Mouse (Mus musculus) forebrain, postnatal 0 days (tissue): ENCODE data around the gene Lmod1. TPM values are rescaled to one million over a fixed set of nuclear protein-coding genes. Genes with fewer than 3 reads are reported as not detected.

ENCODE experiments used
- ATAC-seq: fragments of 200-750 bp; cut with Nextera tagmentation; 2 replicates; pipeline ENCODE4 v1.8.0; 2017; ENCODE audit warnings: mild to moderate bottlenecking, moderate library complexity
- DNase-seq: peaks from one replicate; pipeline ENCODE4 v3.0.0-alpha.2; 2015
- H3K27ac ChIP-seq: fragments of 300-500 bp; sonication (generic); 2 replicates; pipeline ENCODE4 v1.5.1; 2014; ENCODE audit warnings: low read depth, mild to moderate bottlenecking, antibody characterized with exemption, low read length, moderate library complexity, mixed read lengths
- H3K27me3 ChIP-seq: fragments of 300-500 bp; sonication (generic); 2 replicates; pipeline ENCODE4 v1.6.1; 2014; ENCODE audit warnings: mild to moderate bottlenecking, low read length, mixed read lengths; ENCODE audit not compliant: insufficient read depth
- H3K36me3 ChIP-seq: fragments of 300-500 bp; sonication (generic); 2 replicates; pipeline ENCODE4 v1.6.1; 2014; ENCODE audit warnings: mild to moderate bottlenecking, moderate library complexity; ENCODE audit not compliant: insufficient read depth
- H3K4me1 ChIP-seq: fragments of 300-500 bp; sonication (generic); 2 replicates; pipeline ENCODE4 v1.6.1; 2014; ENCODE audit warnings: antibody characterized with exemption; ENCODE audit not compliant: insufficient read depth
- H3K4me2 ChIP-seq: fragments of 300-500 bp; sonication (generic); 2 replicates; pipeline ENCODE4 v1.6.1; 2014; ENCODE audit warnings: low read depth, mild to moderate bottlenecking, moderate library complexity
- H3K4me3 ChIP-seq: fragments of 300-500 bp; sonication (generic); 2 replicates; pipeline ENCODE4 v1.5.1; 2014; ENCODE audit warnings: low read depth, low read length, mixed read lengths
- H3K9ac ChIP-seq: fragments of 300-500 bp; sonication (generic); 2 replicates; pipeline ENCODE4 v1.6.1; 2014; ENCODE audit warnings: mild to moderate bottlenecking
- H3K9me3 ChIP-seq: fragments of 300-500 bp; sonication (generic); 2 replicates; pipeline ENCODE4 v1.6.1; 2016; ENCODE audit warnings: low read length
- CTCF ChIP-seq: sonication (generic); IDR thresholded peaks from 2 replicates; pipeline ENCODE4 v1.5.1; 2016; ENCODE audit warnings: antibody characterized with exemption, control low read depth, low read depth
- WGBS: fragments of 180-500 bp; shearing (Covaris S2); extraction: QIAGEN DNeasy Blood & Tissue Kit; methylation state at CpG from one replicate; pipeline ENCODE4 v1.1.7; 2014; 5-methylcytosine and 5-hydroxymethylcytosine counted together
- polyA plus RNA-seq: library from polyadenylated mRNA; unstranded; fragments of >200 nt; fragmentation: Nextera tagmentation; extraction: Ambion mirVana; gene quantifications from 2 replicates; pipeline ENCODE4 v1.2.1, GENCODE M21; 2015
- total RNA-seq: library from RNA; depleted of rRNA; stranded (reverse); fragments of >200 nt; gene quantifications from 2 replicates; pipeline ENCODE4 v1.2.3, GENCODE M21; 2014

Gene Lmod1
- total and polyA plus RNA-seq, 2 experiments from 2014 or later: 0.21 to 0.52 TPM

DNA sequence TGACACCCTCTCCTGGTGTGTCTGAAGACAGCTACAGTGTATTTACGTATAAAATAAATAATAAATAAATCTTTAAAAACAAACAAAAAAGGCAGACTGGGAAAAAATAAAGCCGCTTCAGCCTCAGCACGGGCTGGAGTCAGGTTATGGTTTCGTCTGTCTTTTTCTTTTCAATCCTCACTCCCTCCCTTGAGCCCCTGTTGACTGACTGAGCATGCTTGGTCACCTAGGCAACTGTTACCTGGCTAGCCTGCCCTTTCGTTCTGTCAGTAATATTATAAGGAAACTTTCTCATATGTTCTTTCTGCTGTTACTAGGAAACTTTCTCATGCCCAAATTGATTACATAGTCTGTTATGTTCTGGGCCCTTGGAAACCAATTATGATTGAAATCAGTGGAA, 33.7 kb upstream of the Lmod1 start:
- no peaks in the 10 kb centered on the region for H3K27me3 ChIP-seq
- 67% methylated on average over 5 of the region's 5 CpGs for WGBS
- no peak overlapping the region for H3K27ac ChIP-seq
- TF ChIP-seq CTCF: no peak
- no peak overlapping the region for H3K4me3 ChIP-seq
- no peak overlapping the region for H3K9ac ChIP-seq
- ATAC-seq (no peak), DNase-seq (no peak)
- H3K4me1 ChIP-seq: no peaks in the 10 kb centered on the region
- H3K9me3 ChIP-seq: no peaks in the 10 kb centered on the region
- no peak overlapping the region for H3K4me2 ChIP-seq
- H3K36me3 ChIP-seq: peaks cover 7% of the 10 kb centered on the region

DNA sequence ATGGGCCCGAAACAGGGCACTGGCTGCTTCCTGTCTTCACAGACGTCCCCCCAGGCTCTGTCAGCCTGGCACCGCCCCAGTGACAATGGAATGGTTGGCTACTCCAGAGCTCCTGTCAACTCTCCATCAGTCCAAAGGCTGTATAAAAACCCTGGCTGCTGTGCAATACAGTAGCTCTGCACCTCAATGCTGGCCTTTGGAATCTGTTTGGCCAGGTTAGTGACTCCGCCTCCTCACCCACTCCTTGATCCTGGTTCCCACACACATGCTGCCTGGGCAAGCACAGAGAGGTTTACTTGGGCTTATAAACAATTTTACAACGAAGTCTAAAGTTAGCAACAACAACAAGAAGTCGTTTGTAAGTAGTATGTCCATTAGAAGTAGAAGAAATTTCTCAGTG, 13.3 kb upstream of the Lmod1 start:
- Histone ChIP-seq H3K4me2 (no peak overlapping the region), H3K9me3 (no peaks in the 10 kb centered on the region), H3K9ac (no peak overlapping the region), H3K36me3 (peaks cover 21% of the 10 kb centered on the region), H3K27me3 (no peaks in the 10 kb centered on the region; the same call in 1 of the 2 replicates), H3K27ac (no peak overlapping the region), H3K4me1 (peaks cover 10% of the 10 kb centered on the region; the same call in 1 of the 2 replicates), H3K4me3 (no peak overlapping the region)
- 75% methylated on average over 6 of the region's 6 CpGs for whole genome bisulfite sequencing
- no peak for ATAC-seq
- no peak for DNase-seq
- TF ChIP-seq CTCF: no peak

DNA sequence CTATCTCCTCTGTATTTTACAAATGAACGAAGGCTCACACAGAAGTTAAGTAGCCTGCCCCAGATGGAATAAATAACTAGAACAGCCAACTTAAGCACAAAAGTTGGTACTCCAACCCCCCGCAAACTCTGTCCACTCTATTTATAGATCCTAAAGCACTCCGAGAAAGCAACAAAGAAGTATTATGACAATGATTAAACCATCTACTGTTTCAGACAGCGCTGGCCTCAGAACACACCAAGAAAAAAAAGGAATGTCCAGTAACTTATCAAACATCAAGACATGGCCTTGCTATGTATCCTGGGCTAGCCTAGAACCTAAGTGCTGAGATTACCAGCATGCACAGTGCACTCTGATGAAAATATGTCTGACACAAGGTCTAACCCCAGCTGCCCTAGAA, 12.4 kb upstream of the Lmod1 start:
- Histone ChIP-seq H3K4me2 (peak overlapping the region; percentile 67), H3K9me3 (no peaks in the 10 kb centered on the region), H3K27ac (no peak overlapping the region), H3K27me3 (no peaks in the 10 kb centered on the region; the same call in 1 of the 2 replicates), H3K4me1 (peaks cover 10% of the 10 kb centered on the region; the same call in 1 of the 2 replicates), H3K9ac (no peak overlapping the region), H3K36me3 (peaks cover 12% of the 10 kb centered on the region), H3K4me3 (peak overlapping the region; percentile 97; the same call in 1 of the 2 replicates)
- no peak for TF ChIP-seq CTCF
- 87% methylated on average over 4 of the region's 4 CpGs for WGBS
- ATAC-seq (no peak), DNase-seq (no peak)

- ATAC-seq: peak; percentile 100
- Histone ChIP-seq H3K4me3 (peak within 1 kb of the TSS; percentile 97), H3K4me2 (peak within 1 kb of the TSS; percentile 67), H3K4me1 (peaks cover 10% of the 10 kb centered on the region; the same call in 1 of the 2 replicates), H3K27ac (peak within 1 kb of the TSS; percentile 88), H3K36me3 (no peaks in the 10 kb centered on the region), H3K9me3 (no peaks in the 10 kb centered on the region), H3K27me3 (no peaks in the 10 kb centered on the region; the same call in 1 of the 2 replicates), H3K9ac (peak within 1 kb of the TSS; percentile 97)
- TF ChIP-seq CTCF: no peak
- WGBS: 3% methylated on average over 51 of the region's 51 CpGs
- DNase-seq: peak; percentile 96
Measured at GRCm38 (mm10) chr1:135313284-135314031, 11.1 kb upstream of the Lmod1 start, which contains the start of gene Timm17a. Timm17a (minus strand) TSS chr1:135313778.

GRCm38 (mm10) chr1:135323367-135323901, 1.2 kb upstream of the Lmod1 start:
- no peak overlapping the region for H3K4me2 ChIP-seq

DNA sequence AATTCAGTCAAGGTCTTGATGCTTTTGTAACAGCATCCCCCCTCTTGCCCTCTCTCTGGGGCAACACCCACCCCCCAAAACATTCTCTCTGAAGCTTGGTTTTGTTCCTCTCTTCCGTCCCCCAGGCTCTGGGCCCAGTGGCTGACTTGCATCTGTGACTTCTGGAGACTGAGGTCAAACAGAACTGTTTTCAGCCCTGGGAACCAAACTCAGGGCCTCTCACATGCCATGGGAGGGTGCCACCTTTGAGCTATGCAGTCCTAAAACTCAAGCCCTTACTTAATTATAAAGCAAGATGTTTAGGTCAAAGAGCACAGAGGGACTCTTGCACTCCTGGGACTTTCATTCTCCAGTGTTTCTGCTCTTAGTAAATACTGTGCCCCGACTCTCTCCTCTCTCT, 1.3 kb downstream of the Lmod1 start:
- H3K27ac ChIP-seq: no peak overlapping the region
- WGBS: 85% methylated on average over 2 of the region's 2 CpGs
- no peak overlapping the region for H3K4me3 ChIP-seq
- no peak for DNase-seq
- H3K4me2 ChIP-seq: no peak overlapping the region
- no peaks in the 10 kb centered on the region for H3K27me3 ChIP-seq
- no peaks in the 10 kb centered on the region for H3K36me3 ChIP-seq
- H3K9ac ChIP-seq: no peak overlapping the region
- TF ChIP-seq CTCF: no peak
- ATAC-seq: no peak
- no peaks in the 10 kb centered on the region for H3K9me3 ChIP-seq
- no peaks in the 10 kb centered on the region for H3K4me1 ChIP-seq

More at GRCm38 (mm10) chr1:135323367-135323901, 1.2 kb upstream of the Lmod1 start:
- ATAC-seq (no peak), DNase-seq (no peak)
- H3K36me3 ChIP-seq: no peaks in the 10 kb centered on the region
- no peak overlapping the region for H3K9ac ChIP-seq
- H3K27ac ChIP-seq: no peak overlapping the region
- no peak for TF ChIP-seq CTCF
- WGBS: 87% methylated on average over 7 of the region's 7 CpGs
- H3K4me3 ChIP-seq: no peak overlapping the region
- no peaks in the 10 kb centered on the region for H3K27me3 ChIP-seq
- no peaks in the 10 kb centered on the region for H3K4me1 ChIP-seq
- no peaks in the 10 kb centered on the region for H3K9me3 ChIP-seq

- H3K27ac ChIP-seq: no peak overlapping the region
- no peaks in the 10 kb centered on the region for H3K36me3 ChIP-seq
- no peak for ATAC-seq
- H3K4me2 ChIP-seq: no peak overlapping the region
- no peaks in the 10 kb centered on the region for H3K27me3 ChIP-seq
- TF ChIP-seq CTCF: no peak
- DNase-seq: no peak
- 69% methylated on average over 5 of the region's 5 CpGs for WGBS
- no peak overlapping the region for H3K9ac ChIP-seq
- H3K4me1 ChIP-seq: no peaks in the 10 kb centered on the region
- H3K9me3 ChIP-seq: no peaks in the 10 kb centered on the region
- H3K4me3 ChIP-seq: no peak overlapping the region
Measured at GRCm38 (mm10) chr1:135328368-135328767, 3.8 kb downstream of the Lmod1 start.
